Mouse (Mus musculus): ENCODE results near the gene Rpl22. TPM values are rescaled to one million over a fixed set of nuclear protein-coding genes. Genes with fewer than 3 reads are reported as not detected.

The Rpl22 gene
- total and polyA plus RNA-seq, 3 experiments: 1,792 to 1,885 TPM; not detected in 1

DNA sequence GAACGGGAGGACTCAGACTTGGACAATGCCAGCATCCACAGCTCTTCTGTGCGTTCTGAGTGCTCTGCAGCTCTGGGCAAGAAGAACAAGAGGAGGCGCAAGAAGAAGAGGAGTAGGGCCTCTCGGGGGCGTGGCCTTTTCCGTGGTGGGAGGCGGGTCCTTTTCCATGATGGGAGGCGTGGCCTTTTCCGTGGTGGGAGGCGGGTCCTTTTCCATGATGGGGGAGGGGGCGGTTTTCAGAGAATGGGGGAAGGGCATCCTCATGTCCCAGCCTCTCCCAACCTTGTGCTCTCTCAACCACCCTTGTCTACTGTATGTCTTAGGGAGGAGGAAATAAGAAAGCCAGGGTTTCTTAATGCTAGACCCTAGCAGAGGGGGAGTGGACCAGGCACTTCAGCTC, 34.2 kb downstream of the Rpl22 start:
- Histone ChIP-seq H3K27me3 (ENCODE audit: control insufficient read depth in 1 of 2, insufficient read depth in 2 of 2, low read length in 2 of 2) (no peaks in the 10 kb centered on the region), H3K4me3 (ENCODE audit: control insufficient read depth in 1 of 2, insufficient read depth in 1 of 2, low read depth in 2 of 2, low read length in 2 of 2) (no peak overlapping the region), H3K79me2 (ENCODE audit: control insufficient read depth, insufficient read depth, low read length, poor library complexity) (no peaks in the 10 kb centered on the region), H3K9me3 (replicated peaks; ENCODE audit: insufficient read depth, low read length) (no peaks in the 10 kb centered on the region), H3K27ac (ENCODE audit: control insufficient read depth, low read depth, low read length) (no peak overlapping the region), H3K9ac (ENCODE audit: control insufficient read depth, low read depth, low read length, poor library complexity, severe bottlenecking) (no peak overlapping the region), H3K4me1 (ENCODE audit: control insufficient read depth in 1 of 2, insufficient read depth in 2 of 2, low read length in 2 of 2) (no peaks in the 10 kb centered on the region), H3K36me3 (ENCODE audit: control insufficient read depth in 1 of 2, insufficient read depth in 2 of 2, low read length in 2 of 2) (no peaks in the 10 kb centered on the region)
- DNase-seq (ENCODE audit: low read depth, low spot score): no peak
- no peak for TF ChIP-seq MAZ (IDR thresholded peaks at IDR 0.05; ENCODE audit: low read depth, low read length)
- no peak for TF ChIP-seq POLR2AphosphoS5 (IDR thresholded peaks at IDR 0.05; ENCODE audit: borderline replicate concordance, low read depth, low read length)
- no peak for TF ChIP-seq MAX (IDR thresholded peaks at IDR 0.05; ENCODE audit: low read length)
- TF ChIP-seq CHD2 (IDR thresholded peaks at IDR 0.05; ENCODE audit: low read length): no peak
- TF ChIP-seq SIN3A (IDR thresholded peaks at IDR 0.05; ENCODE audit: low read length): no peak
- no peak for TF ChIP-seq E2F4 (IDR thresholded peaks at IDR 0.05; ENCODE audit: borderline replicate concordance, low read depth, low read length)
- no peak for TF ChIP-seq ZKSCAN1 (IDR thresholded peaks at IDR 0.05; ENCODE audit: low read depth, low read length)
- no peak for TF ChIP-seq MAFK (IDR thresholded peaks at IDR 0.05; ENCODE audit: borderline replicate concordance, low read depth, low read length)
- no peak for TF ChIP-seq RCOR1 (IDR thresholded peaks at IDR 0.05; ENCODE audit: low read depth, low read length)
- TF ChIP-seq POLR2AphosphoS2 (IDR thresholded peaks at IDR 0.05; ENCODE audit: low read length): no peak
- no peak for TF ChIP-seq ELF1 (IDR thresholded peaks at IDR 0.05; ENCODE audit: low read depth, low read length)
- TF ChIP-seq TAL1 (IDR thresholded peaks at IDR 0.05; ENCODE audit: low read length): no peak
- TF ChIP-seq BHLHE40 (IDR thresholded peaks at IDR 0.05; ENCODE audit: borderline replicate concordance, low read depth, low read length): no peak

DNA sequence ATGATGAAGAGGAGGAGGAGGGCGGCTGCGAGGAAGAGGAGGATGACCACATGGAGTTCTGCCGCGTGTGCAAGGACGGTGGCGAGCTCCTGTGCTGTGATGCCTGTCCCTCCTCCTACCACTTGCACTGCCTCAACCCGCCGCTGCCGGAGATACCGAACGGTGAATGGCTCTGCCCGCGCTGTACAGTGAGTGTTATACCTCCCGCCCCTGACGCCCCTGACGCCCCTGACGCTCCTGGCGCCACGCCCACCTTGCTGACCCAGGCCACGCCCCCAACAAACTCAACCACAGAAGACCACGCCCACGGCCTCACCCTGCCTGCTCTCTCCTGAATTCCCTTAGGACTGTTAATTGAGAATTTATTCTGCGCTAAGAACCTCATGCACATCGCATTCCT, 35.3 kb downstream of the Rpl22 start:
- no peak overlapping the region for H3K27ac ChIP-seq (ENCODE audit: control insufficient read depth, low read depth, low read length)
- H3K4me1 ChIP-seq (ENCODE audit: control insufficient read depth in 1 of 2, insufficient read depth in 2 of 2, low read length in 2 of 2): no peaks in the 10 kb centered on the region
- H3K4me3 ChIP-seq (ENCODE audit: control insufficient read depth in 1 of 2, insufficient read depth in 1 of 2, low read depth in 2 of 2, low read length in 2 of 2): no peak overlapping the region
- no peak for DNase-seq (ENCODE audit: low read depth, low spot score)
- H3K9me3 ChIP-seq (replicated peaks; ENCODE audit: insufficient read depth, low read length): no peaks in the 10 kb centered on the region
- no peaks in the 10 kb centered on the region for H3K79me2 ChIP-seq (ENCODE audit: control insufficient read depth, insufficient read depth, low read length, poor library complexity)
- no peak overlapping the region for H3K9ac ChIP-seq (ENCODE audit: control insufficient read depth, low read depth, low read length, poor library complexity, severe bottlenecking)
- TF ChIP-seq BHLHE40 (IDR thresholded peaks at IDR 0.05; ENCODE audit: borderline replicate concordance, low read depth, low read length) (no peak), SIN3A (IDR thresholded peaks at IDR 0.05; ENCODE audit: low read length) (no peak), GATA1 (IDR thresholded peaks at IDR 0.05; ENCODE audit: low read depth, low read length) (no peak), UBTF (IDR thresholded peaks at IDR 0.05; ENCODE audit: borderline replicate concordance, insufficient read depth, low read depth, low read length) (no peak), POLR2A (IDR thresholded peaks at IDR 0.05; ENCODE audit: control insufficient read depth in 1 of 2, insufficient read depth in 1 of 2, low read depth in 1 of 2, low read length in 2 of 2, poor library complexity in 1 of 2) (no peak), POLR2AphosphoS2 (IDR thresholded peaks at IDR 0.05; ENCODE audit: low read length) (no peak), RAD21 (IDR thresholded peaks at IDR 0.05; ENCODE audit: low read depth, low read length) (no peak)
- no peaks in the 10 kb centered on the region for H3K27me3 ChIP-seq (ENCODE audit: control insufficient read depth in 1 of 2, insufficient read depth in 2 of 2, low read length in 2 of 2)
- H3K36me3 ChIP-seq (ENCODE audit: control insufficient read depth in 1 of 2, insufficient read depth in 2 of 2, low read length in 2 of 2): no peaks in the 10 kb centered on the region

Data from MEL (cell line).